In the genomic region with DNA sequence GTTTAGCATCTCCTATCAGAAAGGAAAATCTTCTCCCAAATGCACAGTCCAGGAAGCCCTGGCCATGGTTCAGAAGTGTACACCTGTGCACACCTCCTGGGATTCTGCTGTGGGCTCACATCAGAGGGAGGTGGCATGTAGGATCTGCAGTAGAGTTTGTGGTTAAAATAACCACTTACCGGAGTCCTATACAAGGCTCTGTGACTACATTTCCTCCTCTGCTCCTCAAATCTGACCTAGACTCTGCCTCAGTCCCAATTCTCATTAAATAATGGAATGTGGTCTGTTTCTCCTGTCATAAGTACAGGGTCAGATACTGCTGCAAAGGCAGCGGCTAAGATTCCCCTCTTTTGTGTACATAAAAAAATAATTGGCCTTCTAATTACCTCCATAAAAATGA, we compare ENCODE assay signal across 9 mouse cellular contexts. TPM values are rescaled to one million over a fixed set of nuclear protein-coding genes. Genes with fewer than 3 reads are reported as not detected.
DNase-seq lines count a peak whose midpoint lies in the region; ATAC-seq and TF ChIP-seq lines count a peak whose summit lies in the region.
"Had no signal": no experiment of that assay in that cellular context is flagged by ENCODE, and none has a peak within 500 bp of the region (broad histone marks: within the 10 kb centered on the region; RNA-seq: fewer than 3 reads in every experiment).

No protein-coding gene starts in this region.

- no peaks in the 10 kb centered on the region for H3K36me3 ChIP-seq in heart, embryonic 12.5 days
- no peaks in the 10 kb centered on the region for H3K36me3 ChIP-seq in lung, embryonic 14.5 days (ENCODE audit: insufficient read depth)
- no peaks in the 10 kb centered on the region for H3K36me3 ChIP-seq in limb, embryonic 12.5 days
- H3K36me3 ChIP-seq in neural tube, embryonic 15.5 days = no peaks in the 10 kb centered on the region
- H3K36me3 ChIP-seq: lung, embryonic 15.5 days had no signal

- WGBS in heart, embryonic 12.5 days = 47% methylated on average over 2 of the region's 2 CpGs
- WGBS in lung, embryonic 14.5 days = 21% methylated on average over 2 of the region's 2 CpGs
- 20% methylated on average over 2 of the region's 2 CpGs for WGBS in limb, embryonic 12.5 days
- 27% methylated on average over 2 of the region's 2 CpGs for WGBS in neural tube, embryonic 15.5 days

- ATAC-seq in heart, embryonic 12.5 days (ENCODE audit: insufficient number of reproducible peaks, low FRiP score) = no peak
- no peak for ATAC-seq in lung, embryonic 14.5 days (ENCODE audit: insufficient read depth)
- ATAC-seq in limb, embryonic 12.5 days (ENCODE audit: insufficient number of reproducible peaks, insufficient read depth, low FRiP score, low TSS enrichment, low read depth) = no peak; the same call in 1 of the 2 replicates
- 0 out of 2 replicates have a peak, but pooled peaks have one; percentile 42 for ATAC-seq in neural tube, embryonic 15.5 days (ENCODE audit: low FRiP score)

- no peaks in the 10 kb centered on the region for H3K4me1 ChIP-seq in heart, embryonic 12.5 days (replicated peaks)
- no peaks in the 10 kb centered on the region for H3K4me1 ChIP-seq in lung, embryonic 14.5 days (ENCODE audit: insufficient read depth)
- H3K4me1 ChIP-seq in limb, embryonic 12.5 days (replicated peaks) = peaks cover 9% of the 10 kb centered on the region
- peaks cover 13% of the 10 kb centered on the region for H3K4me1 ChIP-seq in neural tube, embryonic 15.5 days

- H3K4me3 ChIP-seq in heart, embryonic 12.5 days = no peak overlapping the region
- no peak overlapping the region for H3K4me3 ChIP-seq in lung, embryonic 14.5 days (ENCODE audit: low read depth, low read length)
- peak overlapping the region; percentile 32; the same call in 1 of the 2 replicates for H3K4me3 ChIP-seq in limb, embryonic 12.5 days (replicated peaks)
- no peak overlapping the region for H3K4me3 ChIP-seq in neural tube, embryonic 15.5 days (replicated peaks)

- no peak overlapping the region for H3K27ac ChIP-seq in heart, embryonic 12.5 days (ENCODE audit: poor library complexity, severe bottlenecking)
- H3K27ac ChIP-seq in lung, embryonic 14.5 days (ENCODE audit: low read depth) = no peak overlapping the region
- no peak overlapping the region for H3K27ac ChIP-seq in limb, embryonic 12.5 days
- H3K27ac ChIP-seq in neural tube, embryonic 15.5 days (replicated peaks) = no peak overlapping the region
- H3K27ac ChIP-seq: lung, embryonic 15.5 days had no signal

- H3K4me2 ChIP-seq in heart, embryonic 12.5 days = peak overlapping the region; percentile 75; the same call in 1 of the 2 replicates
- peak overlapping the region; percentile 52 for H3K4me2 ChIP-seq in lung, embryonic 14.5 days
- peak overlapping the region; percentile 60 for H3K4me2 ChIP-seq in limb, embryonic 12.5 days
- peak overlapping the region; percentile 55 for H3K4me2 ChIP-seq in neural tube, embryonic 15.5 days

- TF ChIP-seq CTCF in lung, embryonic 14.5 days (IDR thresholded peaks at IDR 0.05; ENCODE audit: low read depth) = no peak

- H3K27me3 ChIP-seq in heart, embryonic 12.5 days (replicated peaks) = peaks cover 68% of the 10 kb centered on the region
- H3K27me3 ChIP-seq in lung, embryonic 14.5 days (ENCODE audit: insufficient read depth, low read length) = peaks cover 17% of the 10 kb centered on the region; the same call in 1 of the 2 replicates
- peaks cover 65% of the 10 kb centered on the region for H3K27me3 ChIP-seq in limb, embryonic 12.5 days
- peaks cover 58% of the 10 kb centered on the region for H3K27me3 ChIP-seq in neural tube, embryonic 15.5 days (replicated peaks)

- H3K9ac ChIP-seq in heart, embryonic 12.5 days = no peak overlapping the region
- no peak overlapping the region for H3K9ac ChIP-seq in lung, embryonic 14.5 days
- H3K9ac ChIP-seq in limb, embryonic 12.5 days (replicated peaks) = no peak overlapping the region
- H3K9ac ChIP-seq in neural tube, embryonic 15.5 days (replicated peaks) = no peak overlapping the region
- H3K9ac ChIP-seq: lung, embryonic 15.5 days had no signal

- no peaks in the 10 kb centered on the region for H3K9me3 ChIP-seq in heart, embryonic 12.5 days (replicated peaks)
- H3K9me3 ChIP-seq in lung, embryonic 14.5 days (ENCODE audit: low read depth, low read length) = no peaks in the 10 kb centered on the region
- no peaks in the 10 kb centered on the region for H3K9me3 ChIP-seq in limb, embryonic 12.5 days
- no peaks in the 10 kb centered on the region for H3K9me3 ChIP-seq in neural tube, embryonic 15.5 days (replicated peaks)
- H3K9me3 ChIP-seq: lung, embryonic 15.5 days had no signal

- no peak for DNase-seq in heart, adult 18-20 months
- no peak for DNase-seq in lung, embryonic 14.5 days
- DNase-seq in lung, postnatal 14 days = no peak
- DNase-seq in cerebellum, adult 11-12 months = no peak
- DNase-seq in urinary bladder, postnatal 36 days (ENCODE audit: low spot score in 2 of 2) = no peak

RNA-seq across cellular contexts. Expression of a gene that starts 23.9 kb away (rescaled TPM):
- polyA plus RNA-seq in heart, embryonic 12.5 days (2016; fragmentation: Nextera tagmentation; extraction: Ambion mirVana) = 0.18 and 0.26 TPM in 2 replicates
- under 1 TPM; 0.26 to 0.32 TPM for total RNA-seq in heart, adult 18-20 months (2021)
- 0.26 TPM in 1 of 2 replicates, not detected in the other for polyA plus RNA-seq in lung, embryonic 14.5 days (2014; fragmentation: Nextera tagmentation; extraction: Ambion mirVana)
- polyA plus RNA-seq in limb, embryonic 12.5 days (2016; fragmentation: Nextera tagmentation; extraction: Ambion mirVana) = 11.0 and 12.3 TPM in 2 replicates
- 1.3 TPM in 1 of 2 replicates, not detected in the other for polyA plus RNA-seq in neural tube, embryonic 15.5 days (2015; fragmentation: Nextera tagmentation; extraction: Ambion mirVana)

RNA-seq across cellular contexts. Expression of a gene that starts 50.8 kb away (rescaled TPM):
- polyA plus RNA-seq in heart, embryonic 12.5 days (2016; fragmentation: Nextera tagmentation; extraction: Ambion mirVana) = not detected in 2 replicates
- not detected for total RNA-seq in heart, adult 18-20 months (2021)
- polyA plus RNA-seq in lung, embryonic 14.5 days (2014; fragmentation: Nextera tagmentation; extraction: Ambion mirVana) = not detected in 2 replicates
- polyA plus RNA-seq in limb, embryonic 12.5 days (2016; fragmentation: Nextera tagmentation; extraction: Ambion mirVana) = not detected in 2 replicates
- polyA plus RNA-seq in neural tube, embryonic 15.5 days (2015; fragmentation: Nextera tagmentation; extraction: Ambion mirVana) = not detected in 2 replicates
- polyA plus RNA-seq: lung, embryonic 15.5 days had no signal
